Comparison of ENCODE assay signal across 8 mouse cellular contexts in the genomic region with DNA sequence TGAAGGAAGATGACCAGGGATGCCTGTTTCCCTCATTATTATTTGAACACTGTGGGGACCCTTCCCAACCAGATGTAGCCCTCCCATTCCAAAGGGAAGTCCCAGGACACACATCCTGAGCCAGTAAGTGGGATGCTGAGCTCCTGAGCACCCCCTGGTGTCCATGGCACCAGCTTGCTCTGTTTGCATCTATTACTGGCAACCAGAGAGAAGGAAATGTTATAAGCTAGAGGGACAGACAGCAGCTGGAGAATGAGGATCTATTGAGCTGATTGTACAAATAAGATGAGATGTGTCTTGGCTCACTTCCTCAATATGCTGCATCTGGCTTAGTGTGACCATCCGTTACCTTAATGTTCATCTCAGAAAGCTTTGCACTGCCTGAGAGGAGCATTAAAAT.
A peak's percentile ranks its signal among the peaks of the same experiment; 100 is the strongest.
DNase-seq lines count a peak whose midpoint lies in the region; ATAC-seq and TF ChIP-seq lines count a peak whose summit lies in the region.

No protein-coding gene starts in this region.

- no peaks in the 10 kb centered on the region for H3K9me3 ChIP-seq in heart, postnatal 0 days (replicated peaks; ENCODE audit: control insufficient read depth, low read length)
- no peaks in the 10 kb centered on the region for H3K9me3 ChIP-seq in heart, embryonic 11.5 days (replicated peaks; ENCODE audit: control insufficient read depth, low read length)
- H3K9me3 ChIP-seq in G1E (replicated peaks) = no peaks in the 10 kb centered on the region
- H3K9me3 ChIP-seq in embryonic facial prominence, embryonic 14.5 days (ENCODE audit: control insufficient read depth, low read length) = no peaks in the 10 kb centered on the region
- H3K9me3 ChIP-seq in limb, embryonic 11.5 days (ENCODE audit: control insufficient read depth, low read length) = no peaks in the 10 kb centered on the region

- H3K4me1 ChIP-seq in heart, postnatal 0 days (ENCODE audit: control insufficient read depth, insufficient read depth) = no peaks in the 10 kb centered on the region
- no peaks in the 10 kb centered on the region for H3K4me1 ChIP-seq in heart, embryonic 11.5 days (ENCODE audit: control insufficient read depth, insufficient read depth, low read length)
- peaks cover 11% of the 10 kb centered on the region for H3K4me1 ChIP-seq in G1E (ENCODE audit: insufficient read depth, low read depth, low read length)
- H3K4me1 ChIP-seq in embryonic facial prominence, embryonic 14.5 days (ENCODE audit: control insufficient read depth, insufficient read depth, low read length) = no peaks in the 10 kb centered on the region
- no peaks in the 10 kb centered on the region for H3K4me1 ChIP-seq in limb, embryonic 11.5 days (ENCODE audit: control insufficient read depth, insufficient read depth, low read length)

- H3K36me3 ChIP-seq in heart, postnatal 0 days (replicated peaks; ENCODE audit: control insufficient read depth, insufficient read depth, low read length) = no peaks in the 10 kb centered on the region
- H3K36me3 ChIP-seq in heart, embryonic 11.5 days (ENCODE audit: control insufficient read depth, insufficient read depth, low read length) = no peaks in the 10 kb centered on the region
- peaks cover 2% of the 10 kb centered on the region for H3K36me3 ChIP-seq in G1E (replicated peaks)
- no peaks in the 10 kb centered on the region for H3K36me3 ChIP-seq in embryonic facial prominence, embryonic 14.5 days (ENCODE audit: control insufficient read depth, insufficient read depth, low read length)
- H3K36me3 ChIP-seq in limb, embryonic 11.5 days (ENCODE audit: control insufficient read depth, insufficient read depth, low read length) = no peaks in the 10 kb centered on the region

- H3K9ac ChIP-seq in heart, postnatal 0 days (replicated peaks; ENCODE audit: low read depth, low read length) = no peak overlapping the region
- H3K9ac ChIP-seq in heart, embryonic 11.5 days (ENCODE audit: low read depth, low read length) = no peak overlapping the region
- H3K9ac ChIP-seq in embryonic facial prominence, embryonic 14.5 days (ENCODE audit: low read depth, low read length) = no peak overlapping the region
- no peak overlapping the region for H3K9ac ChIP-seq in limb, embryonic 11.5 days (ENCODE audit: low read length)

- no peak overlapping the region for H3K4me2 ChIP-seq in heart, postnatal 0 days (ENCODE audit: low read depth, low read length)
- H3K4me2 ChIP-seq in heart, embryonic 11.5 days = no peak overlapping the region
- no peak overlapping the region for H3K4me2 ChIP-seq in embryonic facial prominence, embryonic 14.5 days (ENCODE audit: low read depth, low read length)
- H3K4me2 ChIP-seq in limb, embryonic 11.5 days (ENCODE audit: low read depth, severe bottlenecking) = no peak overlapping the region

- no peaks in the 10 kb centered on the region for H3K27me3 ChIP-seq in heart, postnatal 0 days (ENCODE audit: control insufficient read depth, insufficient read depth, low read length)
- no peaks in the 10 kb centered on the region for H3K27me3 ChIP-seq in heart, embryonic 11.5 days (ENCODE audit: control insufficient read depth, insufficient read depth, low read length)
- no peaks in the 10 kb centered on the region for H3K27me3 ChIP-seq in G1E (ENCODE audit: insufficient read depth, low read length)
- no peaks in the 10 kb centered on the region; the same call in 1 of the 2 replicates for H3K27me3 ChIP-seq in embryonic facial prominence, embryonic 14.5 days (replicated peaks; ENCODE audit: control insufficient read depth, insufficient read depth, low read length)
- no peaks in the 10 kb centered on the region for H3K27me3 ChIP-seq in limb, embryonic 11.5 days (ENCODE audit: control insufficient read depth, insufficient read depth, low read length)

- 77% methylated on average over 1 of the region's 1 CpGs for WGBS in heart, postnatal 0 days
- 88% methylated on average over 1 of the region's 1 CpGs for WGBS in heart, embryonic 11.5 days (ENCODE audit: insufficient replicate concordance)
- WGBS in embryonic facial prominence, embryonic 14.5 days = 85% methylated on average over 1 of the region's 1 CpGs
- WGBS in limb, embryonic 11.5 days = 85% methylated on average over 1 of the region's 1 CpGs

- H3K27ac ChIP-seq in heart, postnatal 0 days (ENCODE audit: low read depth) = no peak overlapping the region
- H3K27ac ChIP-seq in heart, embryonic 11.5 days (ENCODE audit: low read depth, low read length) = no peak overlapping the region
- H3K27ac ChIP-seq in embryonic facial prominence, embryonic 14.5 days (replicated peaks; ENCODE audit: low read depth, low read length) = no peak overlapping the region
- H3K27ac ChIP-seq in limb, embryonic 11.5 days (replicated peaks; ENCODE audit: low read depth, low read length) = no peak overlapping the region

- no peak overlapping the region for H3K4me3 ChIP-seq in heart, postnatal 0 days (ENCODE audit: low read depth, low read length)
- H3K4me3 ChIP-seq in heart, embryonic 11.5 days (ENCODE audit: low read depth, low read length) = no peak overlapping the region
- H3K4me3 ChIP-seq in G1E (ENCODE audit: low read depth, low read length) = no peak overlapping the region
- no peak overlapping the region for H3K4me3 ChIP-seq in embryonic facial prominence, embryonic 14.5 days (ENCODE audit: low read depth, low read length)
- H3K4me3 ChIP-seq in limb, embryonic 11.5 days (ENCODE audit: low read depth, low read length) = no peak overlapping the region

- ATAC-seq in heart, postnatal 0 days (ENCODE audit: insufficient read depth, low read depth) = no peak
- no peak for ATAC-seq in heart, embryonic 11.5 days (replicated peaks; ENCODE audit: insufficient number of reproducible peaks, low FRiP score, low TSS enrichment)
- peak; percentile 8; the same call in 1 of the 2 replicates for ATAC-seq in G1E (ENCODE audit: extremely low read depth, insufficient number of reproducible peaks, low FRiP score, poor library complexity, severe bottlenecking)
- ATAC-seq in embryonic facial prominence, embryonic 14.5 days (ENCODE audit: low read depth) = no peak
- ATAC-seq in limb, embryonic 11.5 days (ENCODE audit: insufficient number of reproducible peaks, low FRiP score, low TSS enrichment, low read depth) = no peak

- no peak for TF ChIP-seq EP300 in heart, postnatal 0 days (IDR thresholded peaks at IDR 0.05; ENCODE audit: low read depth)

- DNase-seq in heart, postnatal 0 days (ENCODE audit: low spot score) = no peak
- DNase-seq in 3T3-L1 (ENCODE audit: low read depth, low spot score) (peak; percentile 56), G1E (ENCODE audit: low spot score) (no peak)
- peak; percentile 27 for DNase-seq in embryonic facial prominence, embryonic 14.5 days (ENCODE audit: low spot score)
- peak; percentile 34 for DNase-seq in limb, embryonic 11.5 days (ENCODE audit: low spot score)
- DNase-seq in right cerebral cortex, postnatal 4 days = peak; percentile 11
- DNase-seq in spleen, postnatal 4 days (ENCODE audit: low spot score in 2 of 2) = no peak

- peak; percentile 65 for TF ChIP-seq CTCF in heart, postnatal 0 days (IDR thresholded peaks at IDR 0.05; ENCODE audit: low read depth)
- no peak for TF ChIP-seq CTCF in G1E (IDR thresholded peaks at IDR 0.05; ENCODE audit: low read depth, low read length)

Comparison
In these comparisons a context has a peak if more than half of its experiments do, and no peak if none do; other contexts are left out.
1. DNase-seq: peak in 3T3-L1 (single experiment), embryonic facial prominence, embryonic 14.5 days (single experiment), limb, embryonic 11.5 days (single experiment) and right cerebral cortex, postnatal 4 days (single experiment); none in heart, postnatal 0 days (single experiment), G1E (single experiment) and spleen, postnatal 4 days (0 of 2).